In genomic region chrX:13346011-13346631, GRCm38 (mm10) we compare ENCODE assay signal across 8 mouse cellular contexts.
A peak's percentile ranks its signal among the peaks of the same experiment; 100 is the strongest.
DNase-seq lines count a peak whose midpoint lies in the region; ATAC-seq and TF ChIP-seq lines count a peak whose summit lies in the region.

No protein-coding gene starts in this region.

- peak; percentile 29; the same call in 1 of the 2 replicates for ATAC-seq in heart, embryonic 14.5 days (ENCODE audit: insufficient number of reproducible peaks, insufficient read depth, low FRiP score, low read depth)
- peak; percentile 35 for ATAC-seq in intestine, embryonic 15.5 days
- ATAC-seq in midbrain, embryonic 12.5 days (ENCODE audit: low FRiP score, low read depth): peak; percentile 48

- H3K36me3 ChIP-seq in heart, embryonic 14.5 days (ENCODE audit: control insufficient read depth, insufficient read depth, low read length): no peaks in the 10 kb centered on the region
- no peaks in the 10 kb centered on the region for H3K36me3 ChIP-seq in ES-E14 (ENCODE audit: control insufficient read depth, insufficient read depth, low read length, poor library complexity, severe bottlenecking)
- H3K36me3 ChIP-seq in intestine, embryonic 15.5 days: no peaks in the 10 kb centered on the region
- no peaks in the 10 kb centered on the region for H3K36me3 ChIP-seq in midbrain, embryonic 12.5 days

- H3K4me1 ChIP-seq in heart, embryonic 14.5 days (ENCODE audit: control insufficient read depth in 2 of 2, insufficient read depth in 2 of 2, low read length in 2 of 2): peaks cover 0 to 16% of the 10 kb centered on the region in 2 experiments; a peak in 2 of 4 replicates
- H3K4me1 ChIP-seq in ES-E14 (ENCODE audit: control insufficient read depth in 2 of 2, insufficient read depth in 2 of 2, low read length in 2 of 2, poor library complexity in 1 of 2): peaks cover 3 to 9% of the 10 kb centered on the region in 2 experiments; a peak in 3 of 4 replicates
- H3K4me1 ChIP-seq in intestine, embryonic 15.5 days (replicated peaks): no peaks in the 10 kb centered on the region
- peaks cover 22% of the 10 kb centered on the region for H3K4me1 ChIP-seq in midbrain, embryonic 12.5 days

- H3K9ac ChIP-seq in heart, embryonic 14.5 days (ENCODE audit: low read length): peak overlapping the region; percentile 66
- H3K9ac ChIP-seq in ES-E14 (ENCODE audit: insufficient read depth, low read depth, low read length, poor library complexity, severe bottlenecking): peak overlapping the region; percentile 78
- H3K9ac ChIP-seq in intestine, embryonic 15.5 days: no peak overlapping the region
- peak overlapping the region; percentile 39 for H3K9ac ChIP-seq in midbrain, embryonic 12.5 days (replicated peaks)

- peaks cover 13% of the 10 kb centered on the region for H3K27me3 ChIP-seq in heart, embryonic 14.5 days (ENCODE audit: control insufficient read depth, insufficient read depth, low read length)
- H3K27me3 ChIP-seq in intestine, embryonic 15.5 days (replicated peaks): no peaks in the 10 kb centered on the region
- peaks cover 15% of the 10 kb centered on the region; the same call in 1 of the 2 replicates for H3K27me3 ChIP-seq in midbrain, embryonic 12.5 days

- WGBS in heart, embryonic 14.5 days: 9% methylated on average over 19 of the region's 21 CpGs
- 9% methylated on average over 19 of the region's 21 CpGs for WGBS in intestine, embryonic 15.5 days
- 12% methylated on average over 20 of the region's 21 CpGs for WGBS in midbrain, embryonic 12.5 days

- in situ Hi-C loops in ES-E14 (cut with MboI; ENCODE audit: low sequenced_read_pairs in 2 of 2, unreplicated experiment in 2 of 2): no loop called here

- H3K4me2 ChIP-seq in heart, embryonic 14.5 days (ENCODE audit: low read length): peak overlapping the region; percentile 67
- peak overlapping the region; percentile 61 for H3K4me2 ChIP-seq in intestine, embryonic 15.5 days (replicated peaks)
- H3K4me2 ChIP-seq in midbrain, embryonic 12.5 days (replicated peaks): peak overlapping the region; percentile 57

- no peak for DNase-seq in heart, adult 11 months
- DNase-seq in ES-E14 (ENCODE audit: low read depth, low spot score): no peak
- peak; percentile 54 for DNase-seq in embryo, embryonic 9.5 days (ENCODE audit: extremely low spot score)
- DNase-seq in thymus, postnatal 36 days: peak; percentile 46 to 55
- DNase-seq in gastrocnemius, adult 8-10 months (ENCODE audit: low spot score in 2 of 2): no peak

- H3K9me3 ChIP-seq in heart, embryonic 14.5 days (ENCODE audit: control insufficient read depth, low read length): no peaks in the 10 kb centered on the region
- no peaks in the 10 kb centered on the region for H3K9me3 ChIP-seq in ES-E14 (ENCODE audit: control insufficient read depth, insufficient read depth, low read depth, low read length)
- H3K9me3 ChIP-seq in intestine, embryonic 15.5 days: no peaks in the 10 kb centered on the region
- H3K9me3 ChIP-seq in midbrain, embryonic 12.5 days: no peaks in the 10 kb centered on the region

- H3K27ac ChIP-seq in heart, embryonic 14.5 days (replicated peaks in 1 of 2; ENCODE audit: control insufficient read depth in 1 of 2, insufficient read depth in 1 of 2, low read depth in 2 of 2, low read length in 2 of 2): peak overlapping the region; percentile 85 to 88
- H3K27ac ChIP-seq in ES-E14 (ENCODE audit: insufficient read depth, low read depth, low read length, poor library complexity, severe bottlenecking): peak overlapping the region; percentile 100
- H3K27ac ChIP-seq in intestine, embryonic 15.5 days: peak overlapping the region; percentile 73
- peak overlapping the region; percentile 92 for H3K27ac ChIP-seq in midbrain, embryonic 12.5 days (replicated peaks)

- peak overlapping the region; percentile 39 to 46 for H3K4me3 ChIP-seq in heart, embryonic 14.5 days (ENCODE audit: control insufficient read depth in 1 of 2, insufficient read depth in 1 of 2, low read depth in 1 of 2, low read length in 2 of 2)
- peak overlapping the region; percentile 66 to 71 for H3K4me3 ChIP-seq in ES-E14 (ENCODE audit: insufficient read depth in 1 of 2, low read depth in 1 of 2, low read length in 2 of 2, poor library complexity in 1 of 2, severe bottlenecking in 1 of 2)
- peak overlapping the region; percentile 40 for H3K4me3 ChIP-seq in intestine, embryonic 15.5 days (replicated peaks)
- H3K4me3 ChIP-seq in midbrain, embryonic 12.5 days: peak overlapping the region; percentile 42

TF ChIP-seq in ES-E14, 5 proteins besides CTCF, POLR2A, EP300 and RAD21:
- no peak for TF ChIP-seq HCFC1 (IDR thresholded peaks at IDR 0.05; ENCODE audit: borderline replicate concordance, insufficient read depth, low read length)
- TF ChIP-seq ZC3H11A (IDR thresholded peaks at IDR 0.05; ENCODE audit: borderline replicate concordance, low read depth, low read length): no peak
- TF ChIP-seq ZNF384 (IDR thresholded peaks at IDR 0.05; ENCODE audit: low read depth, low read length): no peak
- TF ChIP-seq MAFK (IDR thresholded peaks at IDR 0.05; ENCODE audit: insufficient read depth, low read depth, low read length): no peak
- TF ChIP-seq CHD2 (IDR thresholded peaks at IDR 0.05; ENCODE audit: low read depth, low read length): no peak

Comparison
In these comparisons a context has a peak if more than half of its experiments do, and no peak if none do; other contexts are left out.
1. DNase-seq: peak in embryo, embryonic 9.5 days (single experiment) and thymus, postnatal 36 days (2 of 2); none in heart, adult 11 months (single experiment), ES-E14 (single experiment) and gastrocnemius, adult 8-10 months (0 of 2).
2. Peak in every context shown above with its lines, with median percentiles within 50 percentile points of each other: ATAC-seq, H3K27ac ChIP-seq, H3K4me2 ChIP-seq and H3K4me3 ChIP-seq.